Mouse (Mus musculus) testis, adult 10 weeks (tissue): ENCODE data around the gene Tmem161a. TPM values are rescaled to one million over a fixed set of nuclear protein-coding genes. Genes with fewer than 3 reads are reported as not detected.

Source experiments
- polyA plus RNA-seq: library from polyadenylated mRNA; stranded (reverse); fragments of 350-450 nt; fragmentation: Illumina TruSeq; extraction: RNeasy Lipid Tissue Mini Kit (QIAGEN cat#74804); gene quantifications from one replicate; pipeline ENCODE4 v1.2.3, GENCODE M21; 2014; ENCODE audit warnings: low read depth, low replicate concordance

Gene Tmem161a
- polyA plus RNA-seq, result 1.4 TPM

GRCm38 (mm10) chr8:70172043-70172681, at the start of gene Tmem161a:
Gene Tmem161a, plus strand, starts transcription at chr8:70172356.

GRCm38 (mm10) chr8:70131166-70131883, 40.8 kb upstream of the Tmem161a start, which contains the start of gene Nr2c2ap:
Gene Nr2c2ap, plus strand, starts transcription at chr8:70131333.

GRCm38 (mm10) chr8:70139026-70139857, 32.9 kb upstream of the Tmem161a start, which contains the start of the genes Rfxank, Borcs8 and Mef2b:
Gene Rfxank, minus strand, starts transcription at chr8:70139154.
Gene Borcs8, plus strand, starts transcription at chr8:70139499.
Gene Mef2b, plus strand, starts transcription at chr8:70139711.

GRCm38 (mm10) chr8:70212112-70213055, 40.2 kb downstream of the Tmem161a start, which contains the start of gene Slc25a42:
Gene Slc25a42, minus strand, starts transcription at chr8:70212305.

Other genes with a start within 250 kb of the Tmem161a start
- 7.2 TPM for gene Gatad2a, start 176.0 kb upstream of the Tmem161a start, polyA plus RNA-seq
- 7.5 TPM for gene Mau2, start 129.6 kb upstream of the Tmem161a start, polyA plus RNA-seq
- gene Sugp1, start 129.5 kb upstream of the Tmem161a start, polyA plus RNA-seq, result 18.5 TPM
- gene Tm6sf2, start 99.4 kb upstream of the Tmem161a start, polyA plus RNA-seq, result 0.66 TPM
- gene Hapln4, start 88.9 kb upstream of the Tmem161a start, polyA plus RNA-seq, result 0.06 TPM
- 0.62 TPM for gene Ncan, start 51.5 kb upstream of the Tmem161a start, polyA plus RNA-seq
- gene Nr2c2ap, start 41.0 kb upstream of the Tmem161a start, polyA plus RNA-seq, result 0.80 TPM
- 0.57 TPM for gene Rfxank, start 33.2 kb upstream of the Tmem161a start, polyA plus RNA-seq
- 10.0 TPM for gene Borcs8, start 32.9 kb upstream of the Tmem161a start, polyA plus RNA-seq
- gene Mef2b, start 32.6 kb upstream of the Tmem161a start, polyA plus RNA-seq, result not detected
- gene Slc25a42, start 39.9 kb downstream of the Tmem161a start, polyA plus RNA-seq, result 0.84 TPM
- gene Sugp2, start 61.9 kb downstream of the Tmem161a start, polyA plus RNA-seq, result 123 TPM
- 0.36 TPM for gene Armc6, start 62.1 kb downstream of the Tmem161a start, polyA plus RNA-seq
- 0.17 TPM for gene Homer3, start 110.5 kb downstream of the Tmem161a start, polyA plus RNA-seq
- 10.8 TPM for gene Ddx49, start 130.1 kb downstream of the Tmem161a start, polyA plus RNA-seq
- gene Cope, start 130.2 kb downstream of the Tmem161a start, polyA plus RNA-seq, result 1.9 TPM
- not detected for gene Cers1, start 143.4 kb downstream of the Tmem161a start, polyA plus RNA-seq
- gene Gdf1, start 157.5 kb downstream of the Tmem161a start, polyA plus RNA-seq, result not detected
- gene Upf1, start 180.9 kb downstream of the Tmem161a start, polyA plus RNA-seq, result 3.9 TPM
- gene Comp, start 201.2 kb downstream of the Tmem161a start, polyA plus RNA-seq, result 3.0 TPM